Mouse (Mus musculus) CH12.LX (cell line): ENCODE data around the gene Sctr.

Source experiments
- BHLHE40 ChIP-seq: IDR thresholded peaks from 2 replicates; pipeline ENCODE4 v1.6.1; 2011; ENCODE audit warnings: mild to moderate bottlenecking, low read depth, low read length, improper control_type of control experiment
- CHD2 ChIP-seq: IDR thresholded peaks from 2 replicates; pipeline ENCODE4 v1.6.1; 2011; ENCODE audit warnings: low read length, improper control_type of control experiment
- CTCF ChIP-seq, 2 experiments: IDR thresholded peaks in 1 of 2; conservative IDR thresholded peaks in 1 of 2; 2 replicates each; pipeline ENCODE4 v1.5.1; 2011 to 2012; ENCODE audit warnings: low read depth in 2 of 2, low read length in 2 of 2, improper control_type of control experiment in 1 of 2, inconsistent platforms in 1 of 2, mild to moderate bottlenecking in 1 of 2, moderate library complexity in 1 of 2
- EP300 ChIP-seq: IDR thresholded peaks from 2 replicates; pipeline ENCODE4 v1.6.1; 2011; ENCODE audit warnings: low read length, improper control_type of control experiment
- IRF4 ChIP-seq: IDR thresholded peaks from 2 replicates; pipeline ENCODE4 v1.6.1; 2014; ENCODE audit warnings: low read depth, mild to moderate bottlenecking, inconsistent platforms, low read length, improper control_type of control experiment
- JUN ChIP-seq: IDR thresholded peaks from 2 replicates; pipeline ENCODE4 v1.6.1; 2011; ENCODE audit warnings: low read depth, mild to moderate bottlenecking, low read length, improper control_type of control experiment, moderate library complexity; ENCODE audit not compliant: insufficient read depth
- POLR2A ChIP-seq: IDR thresholded peaks from 2 replicates; pipeline ENCODE4 v1.6.1; 2011; ENCODE audit warnings: low read depth, mild to moderate bottlenecking, improper control_type of control experiment, low read length
- POLR2AphosphoS2 ChIP-seq: IDR thresholded peaks from 2 replicates; pipeline ENCODE4 v1.6.1; 2011; ENCODE audit warnings: low read depth, low read length, improper control_type of control experiment
- RCOR1 ChIP-seq: conservative IDR thresholded peaks from 2 replicates; pipeline ENCODE4 v1.6.1; 2012; ENCODE audit warnings: low read depth, mild to moderate bottlenecking, inconsistent platforms, low read length, improper control_type of control experiment
- TBP ChIP-seq: conservative IDR thresholded peaks from 2 replicates; pipeline ENCODE4 v1.6.1; 2011; ENCODE audit warnings: low read depth, low read length, improper control_type of control experiment
- UBTF ChIP-seq: IDR thresholded peaks from 2 replicates; pipeline ENCODE4 v1.6.1; 2012; ENCODE audit warnings: low read depth, mild to moderate bottlenecking, inconsistent platforms, low read length, improper control_type of control experiment, moderate library complexity
- ZC3H11A ChIP-seq: IDR thresholded peaks from 2 replicates; pipeline ENCODE4 v1.6.1; 2012; ENCODE audit warnings: low read depth, mild to moderate bottlenecking, inconsistent platforms, low read length, improper control_type of control experiment
- ZKSCAN1 ChIP-seq: IDR thresholded peaks from 2 replicates; pipeline ENCODE4 v1.6.1; 2012; ENCODE audit warnings: low read depth, inconsistent platforms, low read length, improper control_type of control experiment, borderline replicate concordance
- ZMIZ1 ChIP-seq: IDR thresholded peaks from 2 replicates; pipeline ENCODE4 v1.6.1; 2012; ENCODE audit warnings: low read depth, mild to moderate bottlenecking, inconsistent platforms, low read length, improper control_type of control experiment

- no peak for TF ChIP-seq EP300
- no peak for TF ChIP-seq ZMIZ1
- TF ChIP-seq UBTF, result no peak
- TF ChIP-seq CTCF (conservative IDR thresholded peaks at IDR 0.05 in 1 of 2, IDR thresholded peaks at IDR 0.05 in 1 of 2; ENCODE audit: low read depth in 2 of 2, low read length in 2 of 2), result no peak
- no peak for TF ChIP-seq RCOR1
- TF ChIP-seq ZC3H11A, result no peak
- no peak for TF ChIP-seq CHD2
- TF ChIP-seq IRF4, result no peak
- TF ChIP-seq POLR2A, result no peak
- no peak for TF ChIP-seq POLR2AphosphoS2
- TF ChIP-seq ZKSCAN1, result no peak
- TF ChIP-seq BHLHE40, result no peak
- TF ChIP-seq TBP, result no peak
- no peak for TF ChIP-seq JUN
Observed at GRCm38 (mm10) chr1:120071133-120071532, 64.4 kb downstream of the Sctr start.
